Mouse (Mus musculus) G1E (cell line): ENCODE results near the gene Ankrd26.

Experiments
- CTCF ChIP-seq: IDR thresholded peaks from 2 replicates; pipeline ENCODE4 v1.5.1; 2012; ENCODE audit warnings: low read depth, low read length, inconsistent platforms, mixed read lengths
- GATA1 ChIP-seq: IDR thresholded peaks from 2 replicates; pipeline ENCODE4 v1.6.1; 2012; ENCODE audit warnings: borderline replicate concordance, low read length, inconsistent platforms, mixed read lengths
- GATA2 ChIP-seq: IDR thresholded peaks from 2 replicates; pipeline ENCODE4 v1.6.1; 2012; ENCODE audit warnings: low read depth, low read length, inconsistent platforms, borderline replicate concordance
- TAL1 ChIP-seq: conservative IDR thresholded peaks from 2 replicates; pipeline ENCODE4 v1.6.1; 2012; ENCODE audit warnings: low read depth, low read length, inconsistent platforms, mixed read lengths

DNA sequence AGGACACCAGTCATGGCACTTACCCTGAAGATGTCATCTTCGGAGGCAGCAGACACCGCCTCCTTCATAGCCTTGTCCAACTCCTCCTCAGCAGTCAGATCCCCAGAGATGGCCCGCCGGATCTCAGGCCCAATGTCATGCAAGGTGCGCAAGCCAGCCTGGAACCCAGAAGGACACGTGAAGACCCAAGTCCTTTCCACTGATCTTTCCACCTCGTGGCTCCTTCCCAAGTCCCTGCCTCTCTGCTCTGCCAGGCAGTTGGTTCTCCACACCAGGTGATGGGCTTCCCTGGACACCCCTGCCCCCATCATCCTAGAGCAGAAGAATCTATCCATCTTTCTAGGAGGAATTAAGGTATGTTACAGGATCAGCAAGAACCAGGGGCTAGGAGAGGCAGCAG, 41.8 kb upstream of the Ankrd26 start:
- TF ChIP-seq GATA1 (no peak), CTCF (no peak), TAL1 (no peak), GATA2 (no peak)
